Mouse (Mus musculus) cortical plate, adult 2 months (tissue): ENCODE data around the gene Hip1.

ENCODE experiments used
- CTCF ChIP-seq: fragments of 200-500 bp; IDR thresholded peaks from 2 replicates; pipeline ENCODE4 v1.5.1; 2011; ENCODE audit warnings: mild to moderate bottlenecking, control low read depth, low read length; ENCODE audit not compliant: insufficient read depth; ENCODE audit errors: extremely low read depth
- POLR2A ChIP-seq: fragments of 200-500 bp; IDR thresholded peaks from 2 replicates; pipeline ENCODE4 v1.6.1; 2011; ENCODE audit warnings: mild to moderate bottlenecking, low read length, control low read depth; ENCODE audit not compliant: insufficient read depth; ENCODE audit errors: extremely low read depth

GRCm38 (mm10) chr5:135367841-135368240 lies 177.1 kb downstream of the Hip1 start:
- TF ChIP-seq CTCF (no peak), POLR2A (no peak)
